Mouse (Mus musculus) layer of hippocampus, postnatal 25 days (tissue): ENCODE data around the gene Hoxb8. TPM values are rescaled to one million over a fixed set of nuclear protein-coding genes. Genes with fewer than 3 reads are reported as not detected.

ENCODE experiments used
- DNase-seq, 2 experiments: peaks; one replicate each; pipeline ENCODE4 v3.0.0; 2022; ENCODE audit warnings: mixed read lengths in 2 of 2, low spot score in 1 of 2; ENCODE audit errors: extremely low spot score in 1 of 2
- total RNA-seq, 2 experiments: library from RNA; stranded (reverse); gene quantifications; 2 replicates each; pipeline ENCODE4 v1.2.3; 2021

Hoxb8 gene
- total RNA-seq, 2 experiments from 2014 or later = not detected

GRCm38 (mm10) chr11:96284774-96285734, 3.3 kb downstream of the Hoxb8 start:
- no peak for DNase-seq

- no peak for DNase-seq
Observed at GRCm38 (mm10) chr11:96285771-96286738, 4.3 kb downstream of the Hoxb8 start, which contains the start of gene Hoxb7. Hoxb7 (plus strand) TSS chr11:96286623.

- DNase-seq = no peak
Observed at GRCm38 (mm10) chr11:96286739-96287385, 5.2 kb downstream of the Hoxb8 start.

- DNase-seq = no peak
Observed at GRCm38 (mm10) chr11:96287411-96287810, 5.7 kb downstream of the Hoxb8 start.

- DNase-seq = no peak
Observed at GRCm38 (mm10) chr11:96288455-96289221, 6.9 kb downstream of the Hoxb8 start.

GRCm38 (mm10) chr11:96289293-96289692, 7.6 kb downstream of the Hoxb8 start:
- no peak for DNase-seq

- DNase-seq = no peak
Observed at GRCm38 (mm10) chr11:96289837-96290236, 8.1 kb downstream of the Hoxb8 start.

- no peak for DNase-seq
Observed at GRCm38 (mm10) chr11:96290705-96291355, 9.1 kb downstream of the Hoxb8 start.

GRCm38 (mm10) chr11:96291681-96292564, 10.2 kb downstream of the Hoxb8 start, which contains the start of gene Hoxb6:
Hoxb6 (plus strand) TSS chr11:96292476.
- DNase-seq = no peak

- no peak for DNase-seq
Observed at GRCm38 (mm10) chr11:96292565-96293301, 11.0 kb downstream of the Hoxb8 start.

- no peak for DNase-seq
Observed at GRCm38 (mm10) chr11:96293302-96293921, 11.7 kb downstream of the Hoxb8 start.

- peak in 1 of 2 experiments; percentile 64 for DNase-seq
Observed at GRCm38 (mm10) chr11:96294245-96295091, 12.8 kb downstream of the Hoxb8 start.

- DNase-seq = no peak
Observed at GRCm38 (mm10) chr11:96295092-96295835, 13.6 kb downstream of the Hoxb8 start.

- no peak for DNase-seq
Observed at GRCm38 (mm10) chr11:96296997-96297396, 15.3 kb downstream of the Hoxb8 start.

GRCm38 (mm10) chr11:96297428-96297827, 15.7 kb downstream of the Hoxb8 start:
- no peak for DNase-seq
